Mouse (Mus musculus): ENCODE measurements at regions not wholly inside any gene's neighbourhood (a gene's known extent, or its start where the extent isn't known, plus 50 kb on each side); places are given as distances from the start of the nearest gene placed in this dataset.
A peak's percentile ranks its signal among the peaks of the same experiment; 100 is the strongest.

GRCm38 (mm10) chr17:22673891-22674622, 73.3 kb downstream of the Vmn2r112 start:
- peak; percentile 94 for ATAC-seq (ENCODE audit: low FRiP score)

More at GRCm38 (mm10) chr17:22673891-22674622, 73.3 kb downstream of the Vmn2r112 start:
- Histone ChIP-seq H3K27me3 (replicated peaks) (no peaks in the 10 kb centered on the region), H3K9ac (replicated peaks) (peak overlapping the region; percentile 11; the same call in 1 of the 2 replicates), H3K4me1 (no peaks in the 10 kb centered on the region), H3K4me3 (replicated peaks) (peak overlapping the region; percentile 39), H3K9me3 (replicated peaks) (no peaks in the 10 kb centered on the region), H3K27ac (replicated peaks) (no peak overlapping the region), H3K36me3 (no peaks in the 10 kb centered on the region), H3K4me2 (peak overlapping the region; percentile 53)
- 44% methylated on average over 16 of the region's 16 CpGs for WGBS
